Mouse (Mus musculus): Measurements from ENCODE around the gene Rmi2. TPM values are rescaled to one million over a fixed set of nuclear protein-coding genes. Genes with fewer than 3 reads are reported as not detected.

Gene Rmi2
- polyA plus RNA-seq, 1 experiment from 2014 or later = 2.9 TPM

DNA sequence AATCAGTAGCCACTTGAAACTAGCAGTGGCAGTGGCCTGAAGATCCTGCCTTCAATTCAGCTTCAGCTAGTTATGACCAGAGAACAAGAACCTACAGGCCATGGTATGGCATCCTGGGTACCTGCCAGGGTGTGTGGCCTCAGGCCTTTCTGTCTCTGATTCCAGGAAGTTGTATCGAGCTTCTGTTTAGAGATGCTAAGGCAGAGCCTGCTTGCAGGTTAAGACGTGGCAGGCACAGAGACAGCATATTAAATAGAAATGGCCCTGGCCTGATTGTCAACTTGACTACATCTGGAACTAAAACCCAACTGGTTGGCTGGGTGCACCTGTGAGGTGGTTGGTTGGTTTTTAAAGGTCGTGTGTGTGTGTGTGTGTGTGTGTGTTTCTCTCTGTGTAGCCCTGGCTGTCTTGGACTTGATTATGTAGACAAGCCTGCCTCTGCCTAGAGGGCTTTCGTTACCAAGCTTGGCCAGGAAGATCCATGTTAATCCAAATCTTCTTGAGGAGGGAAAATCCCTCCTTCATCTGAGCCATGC lies 38.0 kb downstream of the Rmi2 start:
- no peak overlapping the region for H3K9ac ChIP-seq (replicated peaks; ENCODE audit: low read length)
- no peaks in the 10 kb centered on the region for H3K36me3 ChIP-seq (replicated peaks; ENCODE audit: control insufficient read depth, insufficient read depth, low read depth, low read length)
- H3K9me3 ChIP-seq (replicated peaks; ENCODE audit: control insufficient read depth, low read length) = no peaks in the 10 kb centered on the region
- no peak overlapping the region for H3K4me2 ChIP-seq (ENCODE audit: low read depth, low read length)
- H3K4me1 ChIP-seq (ENCODE audit: control insufficient read depth, insufficient read depth, low read length) = no peaks in the 10 kb centered on the region
- ATAC-seq (replicated peaks; ENCODE audit: insufficient number of reproducible peaks, low FRiP score, low TSS enrichment, low read depth) (no peak), DNase-seq (ENCODE audit: low spot score) (no peak)
- H3K27me3 ChIP-seq (ENCODE audit: control insufficient read depth, insufficient read depth, low read length) = no peaks in the 10 kb centered on the region
- no peak overlapping the region for H3K4me3 ChIP-seq (ENCODE audit: low read depth, low read length)
- 65% methylated on average over 4 of the region's 4 CpGs for WGBS
- no peak overlapping the region for H3K27ac ChIP-seq (replicated peaks; ENCODE audit: low read depth, low read length)

DNA sequence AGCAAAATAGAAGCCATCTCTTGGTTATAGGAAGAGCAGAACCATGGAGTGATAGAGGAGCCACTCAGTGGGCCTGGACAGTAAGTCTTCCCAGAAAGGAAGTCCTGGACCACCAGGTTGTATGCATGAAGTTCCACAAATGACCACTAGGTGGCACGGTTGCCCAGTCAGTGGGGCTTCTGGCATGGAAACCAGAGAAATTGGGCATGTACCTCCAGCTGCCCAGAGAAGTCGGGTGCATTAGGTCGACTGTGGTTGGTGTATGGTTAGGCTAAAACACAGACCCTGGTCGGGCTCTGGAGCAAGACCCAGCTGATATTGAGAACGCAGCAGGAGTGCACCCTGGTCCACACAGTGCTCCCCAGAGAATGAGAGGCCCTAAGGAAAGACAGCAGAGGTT lies 38.8 kb downstream of the Rmi2 start:
- H3K9ac ChIP-seq (replicated peaks; ENCODE audit: low read length) = no peak overlapping the region
- peak; percentile 20; the same call in 1 of the 2 replicates for ATAC-seq (replicated peaks; ENCODE audit: insufficient number of reproducible peaks, low FRiP score, low TSS enrichment, low read depth)
- WGBS = 2% methylated on average over 5 of the region's 5 CpGs

DNA sequence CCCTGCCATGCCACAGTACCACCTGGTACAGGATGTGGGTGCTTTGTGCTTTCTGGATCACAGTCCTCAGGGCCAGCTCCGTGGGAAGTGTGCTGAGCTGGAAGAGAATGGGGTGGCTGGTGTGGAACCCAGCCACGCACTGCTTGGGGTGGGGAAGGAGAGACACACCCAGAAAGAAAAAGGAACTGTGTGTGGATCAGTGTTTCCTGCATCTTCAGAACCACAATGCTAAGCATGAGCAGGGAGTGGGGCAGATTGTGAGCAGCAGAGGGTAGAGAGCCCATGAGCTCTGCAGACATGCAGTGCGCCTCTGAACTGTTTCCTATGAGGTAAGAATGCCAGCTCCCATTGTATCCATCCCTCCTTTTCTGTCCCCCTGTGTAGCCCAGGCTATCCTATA lies 43.4 kb downstream of the Rmi2 start:
- no peaks in the 10 kb centered on the region for H3K4me1 ChIP-seq (ENCODE audit: control insufficient read depth, insufficient read depth, low read length)

More for the DNA sequence above, 38.8 kb downstream of the Rmi2 start:
- Histone ChIP-seq H3K27me3 (ENCODE audit: control insufficient read depth, insufficient read depth, low read length) (no peaks in the 10 kb centered on the region), H3K4me1 (ENCODE audit: control insufficient read depth, insufficient read depth, low read length) (no peaks in the 10 kb centered on the region), H3K9me3 (replicated peaks; ENCODE audit: control insufficient read depth, low read length) (no peaks in the 10 kb centered on the region), H3K27ac (replicated peaks; ENCODE audit: low read depth, low read length) (no peak overlapping the region), H3K4me3 (ENCODE audit: low read depth, low read length) (no peak overlapping the region), H3K4me2 (ENCODE audit: low read depth, low read length) (no peak overlapping the region), H3K36me3 (replicated peaks; ENCODE audit: control insufficient read depth, insufficient read depth, low read depth, low read length) (no peaks in the 10 kb centered on the region)
- peak; percentile 93 for DNase-seq (ENCODE audit: low spot score)

DNA sequence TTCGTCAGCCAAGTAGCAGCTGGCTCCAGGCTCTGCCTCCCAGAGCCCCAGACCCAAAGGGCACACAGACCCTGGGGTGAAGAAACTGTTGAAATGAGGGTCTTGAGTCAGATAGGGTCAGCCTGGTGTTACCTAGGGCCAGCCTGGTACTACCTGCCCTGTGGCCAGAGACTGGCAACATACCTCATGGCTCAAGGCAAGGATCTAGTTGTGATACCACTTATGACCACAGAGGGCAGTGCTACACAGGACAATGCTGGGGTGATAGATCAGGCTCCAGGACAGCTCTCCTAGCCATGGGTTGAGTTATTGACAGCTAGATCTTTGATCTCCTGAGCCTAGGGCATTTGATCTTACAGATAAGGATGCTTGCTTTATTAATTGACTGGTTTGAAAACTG lies 44.6 kb downstream of the Rmi2 start:
- 95% methylated on average over 1 of the region's 1 CpGs for WGBS
- ATAC-seq (replicated peaks; ENCODE audit: insufficient number of reproducible peaks, low FRiP score, low TSS enrichment, low read depth) = no peak

More for the DNA sequence above, 43.4 kb downstream of the Rmi2 start:
- H3K27ac ChIP-seq (replicated peaks; ENCODE audit: low read depth, low read length) = no peak overlapping the region
- no peaks in the 10 kb centered on the region for H3K36me3 ChIP-seq (replicated peaks; ENCODE audit: control insufficient read depth, insufficient read depth, low read depth, low read length)
- no peak overlapping the region for H3K4me2 ChIP-seq (ENCODE audit: low read depth, low read length)
- H3K9ac ChIP-seq (replicated peaks; ENCODE audit: low read length) = no peak overlapping the region
- WGBS = 87% methylated on average over 3 of the region's 3 CpGs
- no peak overlapping the region for H3K4me3 ChIP-seq (ENCODE audit: low read depth, low read length)
- no peaks in the 10 kb centered on the region for H3K27me3 ChIP-seq (ENCODE audit: control insufficient read depth, insufficient read depth, low read length)
- no peaks in the 10 kb centered on the region for H3K9me3 ChIP-seq (replicated peaks; ENCODE audit: control insufficient read depth, low read length)
- ATAC-seq (replicated peaks; ENCODE audit: insufficient number of reproducible peaks, low FRiP score, low TSS enrichment, low read depth) (no peak), DNase-seq (ENCODE audit: low spot score) (no peak)

DNA sequence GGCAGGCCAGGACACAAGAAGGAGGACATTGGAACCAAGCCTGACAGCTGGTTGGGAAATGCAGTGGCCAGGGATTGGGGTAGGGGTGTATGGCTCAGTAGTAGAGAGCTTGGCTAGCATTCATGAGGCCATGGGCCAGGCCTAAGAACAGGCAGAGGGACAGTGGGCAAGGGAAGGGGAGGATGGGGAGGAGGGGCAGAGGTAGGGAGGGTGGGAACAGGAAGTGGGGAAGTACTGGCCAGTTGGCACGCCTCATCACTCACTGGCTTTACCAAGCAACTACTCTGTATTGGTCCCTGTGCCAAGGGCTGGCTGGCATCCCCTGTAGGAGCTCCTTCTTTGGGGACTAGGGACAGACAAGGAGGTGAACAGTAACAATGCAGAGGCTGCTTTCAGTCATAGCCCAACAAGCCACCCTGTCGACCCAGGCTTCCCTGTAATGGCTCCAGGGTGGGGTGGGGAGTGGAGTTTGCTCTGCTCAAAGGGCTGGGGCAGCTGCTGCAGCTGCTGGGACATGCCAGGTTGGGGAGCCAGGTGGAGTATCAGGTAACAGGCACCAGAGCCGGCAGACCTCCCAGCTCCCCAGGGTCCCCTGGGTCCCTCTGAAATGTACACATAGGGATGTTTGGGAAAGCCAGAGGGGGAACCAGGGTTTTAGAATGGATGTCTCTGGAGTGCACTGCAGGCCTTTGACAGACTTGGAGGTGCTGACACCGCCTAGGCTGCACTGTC lies 46.5 kb downstream of the Rmi2 start:
- Histone ChIP-seq H3K4me2 (ENCODE audit: low read depth, low read length) (no peak overlapping the region), H3K9me3 (replicated peaks; ENCODE audit: control insufficient read depth, low read length) (no peaks in the 10 kb centered on the region), H3K27me3 (ENCODE audit: control insufficient read depth, insufficient read depth, low read length) (no peaks in the 10 kb centered on the region), H3K4me3 (ENCODE audit: low read depth, low read length) (no peak overlapping the region), H3K36me3 (replicated peaks; ENCODE audit: control insufficient read depth, insufficient read depth, low read depth, low read length) (no peaks in the 10 kb centered on the region), H3K9ac (replicated peaks; ENCODE audit: low read length) (no peak overlapping the region), H3K4me1 (ENCODE audit: control insufficient read depth, insufficient read depth, low read length) (no peaks in the 10 kb centered on the region), H3K27ac (replicated peaks; ENCODE audit: low read depth, low read length) (no peak overlapping the region)
- 51% methylated on average over 4 of the region's 4 CpGs for WGBS
- no peak for DNase-seq (ENCODE audit: low spot score)
- ATAC-seq (replicated peaks; ENCODE audit: insufficient number of reproducible peaks, low FRiP score, low TSS enrichment, low read depth) = 0 out of 2 replicates have a peak, but pooled peaks have one; percentile 48

More for the DNA sequence above, 44.6 kb downstream of the Rmi2 start:
- no peaks in the 10 kb centered on the region for H3K27me3 ChIP-seq (ENCODE audit: control insufficient read depth, insufficient read depth, low read length)
- no peak overlapping the region for H3K27ac ChIP-seq (replicated peaks; ENCODE audit: low read depth, low read length)
- peak; percentile 77 for DNase-seq (ENCODE audit: low spot score)
- no peak overlapping the region for H3K4me3 ChIP-seq (ENCODE audit: low read depth, low read length)
- no peaks in the 10 kb centered on the region for H3K9me3 ChIP-seq (replicated peaks; ENCODE audit: control insufficient read depth, low read length)
- no peak overlapping the region for H3K4me2 ChIP-seq (ENCODE audit: low read depth, low read length)
- no peaks in the 10 kb centered on the region for H3K4me1 ChIP-seq (ENCODE audit: control insufficient read depth, insufficient read depth, low read length)
- H3K9ac ChIP-seq (replicated peaks; ENCODE audit: low read length) = no peak overlapping the region
- no peaks in the 10 kb centered on the region for H3K36me3 ChIP-seq (replicated peaks; ENCODE audit: control insufficient read depth, insufficient read depth, low read depth, low read length)

DNA sequence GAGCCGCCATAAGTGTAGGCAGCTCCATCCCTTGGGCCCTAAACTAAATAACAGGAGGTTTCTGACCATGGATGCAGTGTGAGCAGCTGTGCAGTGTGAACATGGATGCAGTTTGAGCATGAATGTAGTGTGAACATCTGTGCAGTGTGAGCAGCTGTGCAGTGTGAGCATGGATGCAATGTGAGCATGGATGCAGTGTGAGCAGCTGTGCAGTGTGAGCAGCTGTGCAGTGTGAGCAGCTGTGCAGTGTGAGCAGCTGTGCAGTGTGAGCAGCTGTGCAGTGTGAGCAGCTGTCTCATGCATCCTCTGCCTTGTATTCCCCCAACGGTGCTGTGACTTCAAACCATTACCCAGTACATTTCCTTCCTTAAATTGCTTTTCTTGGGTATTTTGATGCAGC lies 52.6 kb downstream of the Rmi2 start:
- no peaks in the 10 kb centered on the region for H3K4me1 ChIP-seq (ENCODE audit: control insufficient read depth, insufficient read depth, low read length)
- H3K36me3 ChIP-seq (replicated peaks; ENCODE audit: control insufficient read depth, insufficient read depth, low read depth, low read length) = no peaks in the 10 kb centered on the region
- no peaks in the 10 kb centered on the region for H3K27me3 ChIP-seq (ENCODE audit: control insufficient read depth, insufficient read depth, low read length)
- H3K4me3 ChIP-seq (ENCODE audit: low read depth, low read length) = no peak overlapping the region
- 81% methylated on average over 2 of the region's 2 CpGs for WGBS
- no peak overlapping the region for H3K9ac ChIP-seq (replicated peaks; ENCODE audit: low read length)
- no peak overlapping the region for H3K4me2 ChIP-seq (ENCODE audit: low read depth, low read length)
- no peaks in the 10 kb centered on the region for H3K9me3 ChIP-seq (replicated peaks; ENCODE audit: control insufficient read depth, low read length)
- DNase-seq (ENCODE audit: low spot score) (no peak), ATAC-seq (replicated peaks; ENCODE audit: insufficient number of reproducible peaks, low FRiP score, low TSS enrichment, low read depth) (no peak)
- no peak overlapping the region for H3K27ac ChIP-seq (replicated peaks; ENCODE audit: low read depth, low read length)

DNA sequence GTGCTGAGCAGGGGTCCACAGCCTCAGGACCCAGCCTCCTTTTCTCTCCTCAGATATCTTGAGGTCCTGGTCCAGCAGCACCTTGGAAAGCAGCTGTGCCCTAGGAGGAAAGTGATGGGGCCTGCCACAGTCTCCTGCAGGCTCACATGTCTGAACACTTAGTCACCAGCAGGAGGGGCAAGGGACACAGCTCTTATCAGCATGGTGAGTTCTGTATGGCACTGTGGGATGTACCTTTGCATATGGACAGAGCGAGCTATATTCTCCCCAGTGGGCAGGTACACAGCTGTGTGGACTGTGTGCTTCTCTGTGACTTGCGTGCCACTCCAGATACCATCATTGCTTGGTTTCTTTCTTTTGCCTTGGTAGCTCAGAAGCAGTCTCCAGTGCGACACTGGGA lies 55.5 kb downstream of the Rmi2 start:
- Histone ChIP-seq H3K4me2 (ENCODE audit: low read depth, low read length) (no peak overlapping the region), H3K27me3 (ENCODE audit: control insufficient read depth, insufficient read depth, low read length) (no peaks in the 10 kb centered on the region), H3K27ac (replicated peaks; ENCODE audit: low read depth, low read length) (no peak overlapping the region), H3K9me3 (replicated peaks; ENCODE audit: control insufficient read depth, low read length) (no peaks in the 10 kb centered on the region), H3K36me3 (replicated peaks; ENCODE audit: control insufficient read depth, insufficient read depth, low read depth, low read length) (no peaks in the 10 kb centered on the region), H3K4me1 (ENCODE audit: control insufficient read depth, insufficient read depth, low read length) (no peaks in the 10 kb centered on the region), H3K9ac (replicated peaks; ENCODE audit: low read length) (no peak overlapping the region), H3K4me3 (ENCODE audit: low read depth, low read length) (no peak overlapping the region)
- 77% methylated on average over 3 of the region's 3 CpGs for WGBS
- ATAC-seq (replicated peaks; ENCODE audit: insufficient number of reproducible peaks, low FRiP score, low TSS enrichment, low read depth) (no peak; the same call in 1 of the 2 replicates), DNase-seq (ENCODE audit: low spot score) (peak; percentile 39)

DNA sequence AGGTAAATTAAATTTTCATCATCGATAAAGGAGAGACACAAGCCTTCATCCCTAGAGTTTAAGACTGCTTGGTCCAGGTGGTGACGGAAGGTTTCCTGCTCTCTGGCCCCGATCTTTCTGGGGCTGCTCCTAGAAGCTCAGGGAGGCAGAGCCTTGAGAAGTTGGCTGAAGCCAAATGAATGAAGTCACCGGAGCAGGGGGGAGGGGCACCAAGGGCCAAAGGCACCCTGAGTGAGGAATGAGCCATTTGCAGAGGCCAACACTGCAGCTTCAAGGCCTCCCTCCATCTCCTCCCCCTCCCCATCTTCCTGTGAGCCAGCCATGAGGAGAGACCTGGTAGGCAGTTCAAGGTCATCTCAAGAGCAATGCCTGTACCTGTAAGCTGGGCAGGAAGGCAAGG lies 58.3 kb downstream of the Rmi2 start:
- ATAC-seq (replicated peaks; ENCODE audit: insufficient number of reproducible peaks, low FRiP score, low TSS enrichment, low read depth) (no peak), DNase-seq (ENCODE audit: low spot score) (no peak)
- no peak overlapping the region for H3K4me3 ChIP-seq (ENCODE audit: low read depth, low read length)
- no peak overlapping the region for H3K4me2 ChIP-seq (ENCODE audit: low read depth, low read length)
- WGBS = 74% methylated on average over 4 of the region's 4 CpGs
- no peaks in the 10 kb centered on the region for H3K27me3 ChIP-seq (ENCODE audit: control insufficient read depth, insufficient read depth, low read length)
- no peak overlapping the region for H3K27ac ChIP-seq (replicated peaks; ENCODE audit: low read depth, low read length)
- H3K36me3 ChIP-seq (replicated peaks; ENCODE audit: control insufficient read depth, insufficient read depth, low read depth, low read length) = no peaks in the 10 kb centered on the region
- H3K4me1 ChIP-seq (ENCODE audit: control insufficient read depth, insufficient read depth, low read length) = no peaks in the 10 kb centered on the region
- no peak overlapping the region for H3K9ac ChIP-seq (replicated peaks; ENCODE audit: low read length)
- no peaks in the 10 kb centered on the region for H3K9me3 ChIP-seq (replicated peaks; ENCODE audit: control insufficient read depth, low read length)

All from embryonic facial prominence, embryonic 11.5 days (tissue).